Mouse (Mus musculus) R1 (cell line): ENCODE measurements around the gene Sfrp4.
"Not testable (repeated sequence)": the region's sequence is repeated elsewhere in the genome, so short reads cannot be mapped to it uniquely, and the experiment has no call there.

Source experiments
- DNase-seq: peaks from one replicate; pipeline ENCODE4 v3.0.0-alpha.2; 2018; ENCODE audit warnings: low read depth, low spot score

Gene Sfrp4

GRCm38 (mm10) chr13:19622573-19623227 is at the start of gene Sfrp4:
Sfrp4 (plus strand) TSS chr13:19623104.
- peak; percentile 88 for DNase-seq

GRCm38 (mm10) chr13:19574723-19575122 is 48.2 kb upstream of the Sfrp4 start:
- DNase-seq, result not testable (repeated sequence)

DNA sequence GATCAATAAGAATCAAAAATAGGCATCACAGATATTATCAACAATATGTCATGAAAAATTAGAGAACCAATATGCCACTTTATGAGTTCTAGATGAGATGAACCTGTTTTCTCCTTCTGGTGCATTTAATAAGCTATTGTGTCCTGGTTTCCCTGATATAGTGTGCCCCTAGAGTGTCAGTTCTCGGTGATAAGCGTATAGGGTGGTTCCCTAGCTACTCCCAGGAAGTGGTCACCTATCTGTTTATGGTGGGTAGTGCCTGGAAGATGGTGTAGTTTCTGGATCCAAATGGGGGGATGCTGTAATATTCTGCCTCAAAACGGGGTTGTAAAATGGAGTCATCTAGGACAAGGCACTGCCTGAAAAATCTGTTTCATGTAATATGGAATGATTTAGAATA is 47.0 kb upstream of the Sfrp4 start:
- DNase-seq, result no peak

DNA sequence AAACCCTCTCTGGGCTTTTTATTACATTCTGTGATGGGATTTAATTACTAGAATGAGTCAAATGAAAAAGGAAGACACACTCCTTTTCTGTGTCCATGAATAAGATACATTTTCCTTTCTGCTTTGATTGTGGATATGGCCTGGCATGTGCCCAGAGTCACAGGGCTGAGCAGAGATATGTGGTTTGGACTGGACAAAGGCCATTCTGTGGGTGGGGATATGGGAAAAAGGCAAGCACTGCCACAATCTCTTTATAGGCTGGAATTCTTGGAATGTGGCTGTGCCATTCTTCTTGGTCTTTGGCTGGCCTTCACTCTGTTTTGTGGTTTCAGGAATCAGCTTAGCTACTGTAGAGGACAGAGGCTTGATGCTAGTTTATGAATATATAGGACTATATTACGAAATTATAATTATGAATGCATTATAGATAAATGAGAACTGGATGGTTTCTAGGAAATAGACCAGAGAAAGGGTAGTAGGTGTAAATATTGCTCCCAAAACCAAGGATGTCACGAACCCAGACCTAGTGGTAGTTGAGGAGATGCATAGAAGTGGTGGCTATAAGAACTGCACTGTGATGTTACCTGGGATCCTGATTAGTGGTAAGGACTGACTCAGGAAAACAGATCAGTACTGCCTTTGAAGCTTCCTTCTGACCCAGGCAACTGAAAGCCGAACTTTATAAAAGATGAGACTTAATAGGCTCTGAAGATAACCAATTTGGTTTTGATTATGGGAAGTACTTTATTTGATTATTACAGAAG is 31.7 kb upstream of the Sfrp4 start:
- DNase-seq, result peak; percentile 18

DNA sequence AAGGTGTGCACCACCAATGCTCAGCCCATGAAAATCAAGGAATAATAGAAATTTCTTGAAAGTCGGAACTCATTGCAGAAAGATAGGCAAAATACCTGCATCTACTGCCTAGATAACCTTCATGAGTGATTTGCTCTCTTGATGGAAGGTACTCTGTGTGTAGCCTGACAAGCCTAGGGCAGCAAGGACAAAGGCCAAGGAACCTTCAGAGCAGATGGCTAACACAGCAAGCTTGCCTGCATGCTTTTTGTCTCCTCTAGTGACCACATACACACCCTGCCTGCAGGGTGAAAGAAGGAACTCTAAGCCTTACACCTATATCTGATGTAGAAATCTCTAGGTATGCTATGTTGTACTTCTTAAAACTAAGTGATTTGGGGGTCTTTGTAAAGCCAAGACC is 27.8 kb upstream of the Sfrp4 start:
- DNase-seq, result no peak

DNA sequence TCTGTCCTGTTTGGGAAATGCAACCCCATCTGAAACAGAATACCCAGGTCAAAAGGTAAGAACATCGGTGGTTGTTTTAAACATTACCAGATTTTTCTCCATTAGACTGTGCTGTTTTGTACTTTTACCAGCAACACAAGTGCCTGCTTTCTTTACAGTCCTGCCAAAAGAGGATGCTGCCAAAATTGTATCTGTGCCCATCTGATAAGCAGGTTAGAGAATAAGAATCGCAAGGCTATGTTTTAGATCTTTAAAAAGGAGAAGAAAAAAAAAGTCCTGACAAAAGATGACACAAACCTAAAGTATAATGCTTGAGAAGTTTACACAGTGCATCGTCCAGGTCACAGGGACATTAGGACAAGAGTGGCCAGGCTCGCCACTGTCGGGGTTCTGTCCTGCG is 23.7 kb upstream of the Sfrp4 start:
- DNase-seq, result no peak

GRCm38 (mm10) chr13:19602531-19602930 is 20.4 kb upstream of the Sfrp4 start:
- DNase-seq, result no peak

DNA sequence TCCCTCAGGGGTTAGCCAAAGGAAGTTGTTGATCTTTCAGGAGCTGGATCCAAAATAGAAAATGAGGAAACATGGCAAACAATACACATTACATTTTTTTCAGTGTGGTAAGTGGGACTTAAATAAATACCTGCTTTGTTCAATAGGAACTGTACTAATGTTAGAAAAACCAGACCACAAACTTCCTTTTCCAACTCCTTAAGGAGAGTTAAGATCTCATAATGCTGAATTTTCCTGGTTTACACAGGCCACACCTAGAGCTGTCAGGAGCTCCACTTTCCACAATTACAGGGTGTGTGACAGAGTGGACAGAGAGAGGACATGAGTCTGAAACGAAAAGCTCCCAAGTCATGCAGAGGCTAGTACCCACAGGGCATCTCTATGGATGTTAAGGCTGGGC is 19.2 kb upstream of the Sfrp4 start:
- no peak for DNase-seq

- DNase-seq, result no peak
Observed at GRCm38 (mm10) chr13:19604916-19605315, 18.0 kb upstream of the Sfrp4 start.

GRCm38 (mm10) chr13:19608120-19608519 is 14.8 kb upstream of the Sfrp4 start:
- no peak for DNase-seq

DNA sequence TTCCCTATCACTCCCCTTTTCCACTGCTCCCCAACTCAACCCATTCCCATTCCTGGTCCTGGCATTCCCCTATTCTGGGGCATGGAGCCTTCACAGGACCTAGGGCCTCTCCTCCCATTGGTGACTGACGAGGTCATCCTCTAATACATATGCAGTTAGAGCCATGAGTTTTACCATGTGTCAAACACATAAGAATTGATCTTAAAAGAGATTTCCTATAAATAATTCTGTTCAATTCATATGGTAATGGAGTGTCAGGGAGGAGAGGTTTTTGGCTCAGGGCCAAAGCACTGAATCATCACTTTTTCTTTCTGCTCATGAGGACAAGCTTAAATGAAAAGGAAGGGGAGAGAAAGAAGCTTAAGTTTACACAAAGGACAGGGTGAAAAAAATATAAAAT is 10.6 kb upstream of the Sfrp4 start:
- DNase-seq, result peak; percentile 59

- DNase-seq, result no peak
Observed at GRCm38 (mm10) chr13:19612963-19613362, 9.9 kb upstream of the Sfrp4 start.

GRCm38 (mm10) chr13:19613426-19613825 is 9.5 kb upstream of the Sfrp4 start:
- DNase-seq, result no peak

DNA sequence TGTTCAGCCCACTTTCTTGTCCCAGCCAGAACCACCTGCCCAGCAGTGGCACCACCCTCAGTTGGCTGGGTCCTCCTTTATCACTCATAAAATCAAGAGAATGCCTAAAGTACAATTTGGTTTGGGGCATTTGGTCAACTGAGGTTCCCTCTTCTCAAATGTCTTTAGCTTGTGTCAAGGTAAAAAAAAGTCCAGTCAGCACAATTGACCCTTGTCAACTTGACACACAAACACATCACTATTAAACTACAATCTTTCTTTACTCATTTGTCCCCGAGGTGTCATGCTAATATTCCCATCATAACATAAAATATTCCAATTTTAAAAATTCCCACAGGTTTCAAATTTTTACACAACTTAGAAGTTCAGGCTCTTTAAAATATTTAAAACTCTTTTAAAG is 8.6 kb upstream of the Sfrp4 start:
- no peak for DNase-seq

DNA sequence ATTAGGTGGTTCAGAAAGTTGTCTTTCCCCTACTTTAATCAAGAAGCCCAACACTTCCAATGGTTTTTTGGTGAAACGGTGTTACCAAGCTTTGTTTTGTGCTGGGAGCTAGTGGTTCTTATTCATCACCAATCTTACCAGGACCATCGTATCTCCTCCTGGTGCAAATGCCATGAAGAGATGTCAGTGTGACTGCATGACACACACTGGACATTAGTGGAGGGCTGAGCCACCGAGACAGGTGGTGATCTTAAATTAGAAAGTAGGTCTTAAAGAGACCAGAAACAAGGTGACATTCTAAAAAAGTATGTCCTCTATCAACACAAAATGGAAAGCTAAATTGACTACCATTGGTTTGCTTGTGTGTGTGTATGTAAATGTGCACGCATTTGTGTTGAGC is 4.8 kb upstream of the Sfrp4 start:
- DNase-seq, result no peak

- peak; percentile 45 for DNase-seq
Observed at GRCm38 (mm10) chr13:19618841-19619215, 4.1 kb upstream of the Sfrp4 start.

GRCm38 (mm10) chr13:19619216-19619927 is 3.5 kb upstream of the Sfrp4 start, which contains the start of gene Epdr1:
Epdr1 (minus strand) TSS chr13:19619927.
- DNase-seq, result peak; percentile 88

DNA sequence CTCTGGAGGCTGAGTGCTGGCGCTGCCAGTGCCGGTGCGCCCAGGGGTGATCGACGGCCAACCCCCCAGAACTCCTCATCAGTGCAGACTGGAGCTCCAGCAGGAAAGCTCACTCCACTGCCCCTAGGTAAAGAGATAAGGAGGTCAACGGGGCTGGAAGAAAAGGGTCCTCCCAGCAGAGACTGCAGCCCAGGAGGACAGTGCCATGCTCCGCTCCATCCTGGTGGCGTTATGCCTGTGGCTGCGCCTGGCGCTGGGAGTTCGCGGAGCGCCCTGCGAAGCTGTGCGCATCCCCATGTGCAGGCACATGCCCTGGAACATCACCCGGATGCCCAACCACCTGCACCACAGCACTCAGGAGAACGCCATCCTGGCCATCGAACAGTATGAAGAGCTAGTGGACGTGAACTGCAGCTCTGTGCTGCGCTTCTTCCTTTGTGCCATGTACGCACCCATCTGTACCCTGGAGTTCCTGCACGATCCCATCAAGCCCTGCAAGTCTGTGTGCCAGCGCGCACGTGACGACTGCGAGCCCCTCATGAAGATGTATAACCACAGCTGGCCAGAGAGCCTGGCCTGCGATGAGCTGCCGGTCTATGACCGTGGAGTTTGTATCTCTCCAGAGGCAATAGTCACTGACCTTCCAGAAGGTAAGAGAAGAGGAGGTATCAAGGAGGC is 463 bp downstream of the Sfrp4 start:
- peak; percentile 57 for DNase-seq

DNA sequence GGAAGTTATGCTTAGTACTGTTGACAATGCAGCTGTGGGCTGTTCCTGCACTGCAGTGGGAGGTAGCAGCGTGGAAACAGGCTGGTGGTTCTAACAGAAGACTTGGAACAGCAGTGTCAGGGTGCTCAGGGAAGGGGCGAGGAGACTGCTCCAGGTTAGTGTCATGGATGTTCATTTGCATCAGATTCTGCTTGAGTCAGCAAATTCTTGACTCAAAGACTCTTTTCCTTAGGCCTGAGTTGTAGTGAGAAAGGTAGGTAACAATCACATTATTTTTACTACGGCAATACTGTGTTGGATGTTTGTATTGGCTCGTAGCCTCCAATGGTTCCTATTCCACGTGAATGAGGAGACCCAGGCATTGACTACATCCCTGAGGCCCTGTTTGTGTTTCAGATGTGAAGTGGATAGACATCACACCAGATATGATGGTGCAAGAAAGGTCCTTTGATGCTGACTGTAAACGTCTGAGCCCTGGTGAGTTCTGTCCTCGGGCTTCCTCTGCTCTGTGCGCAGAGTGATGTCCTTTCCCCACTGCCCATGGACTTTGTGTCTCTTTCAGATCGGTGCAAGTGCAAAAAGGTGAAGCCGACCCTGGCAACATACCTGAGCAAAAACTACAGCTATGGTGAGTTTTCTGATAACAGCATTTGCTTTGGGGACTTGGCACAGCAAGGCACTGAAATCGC is 1.9 kb downstream of the Sfrp4 start:
- no peak for DNase-seq

- DNase-seq, result no peak
Observed at GRCm38 (mm10) chr13:19626473-19626872, 3.6 kb downstream of the Sfrp4 start.
